Mouse (Mus musculus): Measurements from ENCODE around the gene Foxo4. TPM values are rescaled to one million over a fixed set of nuclear protein-coding genes. Genes with fewer than 3 reads are reported as not detected.

The Foxo4 gene
- total RNA-seq, 2 experiments from 2014 or later = 95.6 to 116 TPM

DNA sequence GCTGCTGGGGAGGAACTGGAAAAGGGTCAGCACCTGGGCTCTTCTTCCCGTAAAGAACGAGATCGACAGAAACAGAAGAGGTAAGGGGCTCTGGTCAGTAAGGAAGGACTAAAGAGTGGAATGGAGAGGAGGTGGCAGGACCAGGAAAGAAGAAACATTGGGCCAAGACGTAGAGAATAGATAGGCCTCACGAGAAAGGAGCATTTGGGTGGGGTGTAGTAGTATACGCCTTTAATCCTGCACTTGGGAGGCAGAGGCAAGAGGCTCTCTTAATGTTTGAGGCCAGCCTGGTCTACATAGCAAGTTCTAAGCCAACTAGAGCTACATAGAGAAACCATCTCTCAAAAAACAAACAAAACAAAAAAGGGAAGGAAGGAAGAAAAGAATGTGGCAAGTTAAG, 34.1 kb downstream of the Foxo4 start:
- intact Hi-C loops (cut with DNase I) = no loop called here
- DNase-seq = no peak

GRCm38 (mm10) chrX:101289037-101289436, 34.7 kb downstream of the Foxo4 start:
- intact Hi-C loops (cut with DNase I) = no loop called here
- DNase-seq = no peak

DNA sequence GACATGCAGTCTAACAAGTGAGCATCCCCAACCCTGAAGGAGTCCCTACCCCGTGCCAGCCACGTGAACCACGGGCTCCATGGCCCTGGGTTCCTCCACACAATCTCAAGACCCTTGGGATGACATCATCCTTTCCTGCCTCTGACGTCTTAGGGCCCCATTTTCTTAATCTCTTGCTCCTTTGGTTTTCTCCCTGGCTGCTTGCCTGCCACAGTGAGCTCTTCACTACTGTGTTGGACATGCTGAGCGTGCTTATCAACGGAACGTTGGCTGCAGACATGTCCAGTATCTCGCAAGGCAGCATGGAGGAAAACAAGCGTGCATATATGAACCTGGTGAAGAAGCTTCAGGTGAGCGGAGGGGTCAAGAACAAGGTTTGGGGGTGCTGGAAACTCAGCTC, 35.8 kb downstream of the Foxo4 start:
- intact Hi-C loops (cut with DNase I) = no loop called here
- DNase-seq = no peak

DNA sequence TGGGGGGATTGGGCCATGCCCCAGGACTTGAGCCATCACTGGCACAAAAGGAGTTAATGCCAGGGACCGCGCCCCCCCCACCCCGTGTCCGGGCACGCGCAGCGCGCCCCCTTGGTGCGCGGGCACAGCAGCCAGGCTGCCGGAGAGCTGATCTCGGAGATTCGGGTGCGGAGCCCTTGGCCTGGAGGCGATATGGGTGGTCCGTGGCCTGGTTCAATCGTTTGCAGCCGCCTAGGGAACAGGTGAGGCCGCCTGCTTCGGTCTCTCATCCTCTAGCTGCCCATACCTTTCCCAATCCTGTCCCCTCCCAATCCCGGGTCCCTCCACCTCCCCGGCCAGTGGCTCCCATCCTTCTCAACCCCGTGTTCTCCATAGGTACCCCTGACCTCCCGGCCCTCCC, 44.7 kb downstream of the Foxo4 start, which contains the start of gene Nlgn3:
Gene Nlgn3, plus strand, starts transcription at position 114 of the 400 bp plus-strand sequence.
- no peak for DNase-seq
- intact Hi-C loops (cut with DNase I) = no loop called here

- intact Hi-C loops (cut with DNase I) = no loop called here
- DNase-seq = no peak
These were observed 45.4 kb downstream of the Foxo4 start for GRCm38 (mm10) chrX:101299473-101300426.

- no peak for DNase-seq
- intact Hi-C loops (cut with DNase I) = no loop called here
These were observed 46.2 kb downstream of the Foxo4 start for GRCm38 (mm10) chrX:101300427-101301030.

DNA sequence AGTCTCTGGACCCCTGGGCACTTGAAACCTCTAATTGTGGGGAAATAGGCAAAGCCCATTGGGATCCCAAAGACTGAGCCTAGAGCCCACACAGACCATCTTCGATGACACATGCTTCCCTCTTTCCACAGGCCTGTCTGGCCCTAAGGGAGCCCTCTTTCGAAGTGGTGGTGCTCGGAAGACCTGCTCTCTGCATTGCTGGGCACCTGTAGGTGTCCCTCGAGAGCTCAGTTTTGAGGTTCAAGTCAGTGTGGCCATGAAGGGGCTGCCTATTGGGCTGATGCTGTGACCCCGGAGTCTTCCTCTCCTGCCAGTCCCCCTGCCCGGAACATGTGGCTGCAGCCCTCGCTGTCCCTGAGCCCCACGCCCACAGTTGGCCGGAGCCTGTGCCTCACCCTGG, 47.3 kb downstream of the Foxo4 start:
- intact Hi-C loops (cut with DNase I) = no loop called here
- no peak for DNase-seq

DNA sequence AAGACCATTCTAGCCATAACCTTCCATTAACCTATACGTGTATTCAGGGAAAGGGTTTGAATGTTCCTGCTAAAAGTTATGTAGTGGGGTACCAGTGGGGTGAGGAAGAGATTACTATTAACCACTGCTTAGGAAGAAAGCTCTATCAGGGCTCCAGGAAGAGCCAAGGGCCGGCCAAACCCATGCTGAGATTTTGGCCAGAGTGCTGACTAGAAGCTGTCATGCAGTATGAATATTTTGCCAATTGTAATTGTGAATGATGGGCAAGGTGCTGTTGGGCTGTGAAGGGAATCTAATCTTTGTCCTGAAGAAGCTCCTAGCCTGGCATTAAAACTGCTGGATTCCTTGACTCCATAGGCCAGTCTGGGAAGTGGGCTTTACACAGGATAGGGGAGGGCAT, 50.3 kb downstream of the Foxo4 start:
- intact Hi-C loops (cut with DNase I) = no loop called here

GRCm38 (mm10) chrX:101309299-101309698, 55.0 kb downstream of the Foxo4 start:
- intact Hi-C loops (cut with DNase I) = no loop called here
- no peak for DNase-seq

More for the DNA sequence above, 50.3 kb downstream of the Foxo4 start:
- no peak for DNase-seq

Other genes starting within 250 kb of the Foxo4 start
- not detected for gene Tex11, start 194.9 kb upstream of the Foxo4 start, total RNA-seq (2021)
- not detected for gene Slc7a3, start 168.5 kb upstream of the Foxo4 start, total RNA-seq (2021)
- gene Snx12, start 32.0 kb upstream of the Foxo4 start, total RNA-seq (2021) = 10 to 100 TPM; 27.9 to 28.5 TPM
- gene Gm614, start 9.5 kb downstream of the Foxo4 start, total RNA-seq (2021) = not detected
- 1 to 10 TPM; 1.8 to 2.5 TPM for gene Il2rg, start 13.7 kb downstream of the Foxo4 start, total RNA-seq (2021)
- gene Gm20489, start 14.5 kb downstream of the Foxo4 start, total RNA-seq (2021) = not detected
- 10 to 100 TPM; 15.5 to 18.1 TPM for gene Med12, start 19.5 kb downstream of the Foxo4 start, total RNA-seq (2021)
- under 1 TPM; 0.08 to 0.15 TPM for gene Nlgn3, start 44.6 kb downstream of the Foxo4 start, total RNA-seq (2021)
- under 1 TPM; 0.28 to 0.57 TPM for gene Gjb1, start 121.8 kb downstream of the Foxo4 start, total RNA-seq (2021)
- gene Zmym3, start 166.3 kb downstream of the Foxo4 start, total RNA-seq (2021) = 10 to 100 TPM in 1 of 2 experiments, 1 to 10 TPM in 1; 7.0 to 11.1 TPM
- 10 to 100 TPM; 38.9 to 43.4 TPM for gene Nono, start 174.8 kb downstream of the Foxo4 start, total RNA-seq (2021)
- gene Itgb1bp2, start 194.6 kb downstream of the Foxo4 start, total RNA-seq (2021) = 100 to 1,000 TPM; 211 to 226 TPM